ENCODE assay signal across 9 mouse cellular contexts in genomic region chr2:116068461-116068860, GRCm38 (mm10). TPM values are rescaled to one million over a fixed set of nuclear protein-coding genes. Genes with fewer than 3 reads are reported as not detected.
DNase-seq lines count a peak whose midpoint lies in the region; ATAC-seq and TF ChIP-seq lines count a peak whose summit lies in the region.
"Had no signal": no experiment of that assay in that cellular context is flagged by ENCODE, and none has a peak within 500 bp of the region (broad histone marks: within the 10 kb centered on the region; RNA-seq: fewer than 3 reads in every experiment).

No protein-coding gene starts in this region.

- H3K9ac ChIP-seq in lung, embryonic 15.5 days, result peak overlapping the region; percentile 41; the same call in 1 of the 2 replicates
- H3K9ac ChIP-seq in forebrain, embryonic 14.5 days (ENCODE audit: low read length), result peak overlapping the region; percentile 99
- no peak overlapping the region for H3K9ac ChIP-seq in limb, embryonic 14.5 days (ENCODE audit: low read depth, low read length, severe bottlenecking)
- peak overlapping the region; percentile 48; the same call in 1 of the 2 replicates for H3K9ac ChIP-seq in stomach, embryonic 15.5 days

- peaks cover 34% of the 10 kb centered on the region for H3K27me3 ChIP-seq in lung, embryonic 15.5 days
- H3K27me3 ChIP-seq in forebrain, embryonic 14.5 days (replicated peaks; ENCODE audit: control insufficient read depth, insufficient read depth, low read length), result no peaks in the 10 kb centered on the region
- H3K27me3 ChIP-seq in limb, embryonic 14.5 days (ENCODE audit: control insufficient read depth, insufficient read depth, low read length), result peaks cover 81% of the 10 kb centered on the region
- H3K27me3 ChIP-seq in stomach, embryonic 15.5 days (replicated peaks), result no peaks in the 10 kb centered on the region

- DNase-seq in lung, adult 2 months, result no peak
- peak; percentile 42 for DNase-seq in forebrain, embryonic 14.5 days (ENCODE audit: low spot score)
- DNase-seq in limb, embryonic 14.5 days (ENCODE audit: low spot score), result no peak
- no peak for DNase-seq in spleen, adult 18-20 months
- no peak for DNase-seq in ovary, postnatal 14 days (ENCODE audit: low spot score)
- DNase-seq: cerebellum, postnatal 36 days; thymus, postnatal 4 days had no signal

- no peak for TF ChIP-seq POLR2A in lung, adult 2 months (IDR thresholded peaks at IDR 0.05; ENCODE audit: borderline replicate concordance, extremely low read depth, low read depth, low read length)
- TF ChIP-seq POLR2A in limb, embryonic 14.5 days (IDR thresholded peaks at IDR 0.05; ENCODE audit: borderline replicate concordance, extremely low read depth, insufficient read depth, insufficient read length), result no peak

- no peaks in the 10 kb centered on the region for H3K36me3 ChIP-seq in lung, embryonic 15.5 days
- H3K36me3 ChIP-seq in forebrain, embryonic 14.5 days (ENCODE audit: control insufficient read depth, insufficient read depth, low read length), result no peaks in the 10 kb centered on the region
- no peaks in the 10 kb centered on the region for H3K36me3 ChIP-seq in limb, embryonic 14.5 days (ENCODE audit: control insufficient read depth, insufficient read depth, low read length)
- H3K36me3 ChIP-seq in stomach, embryonic 15.5 days, result no peaks in the 10 kb centered on the region

- H3K4me3 ChIP-seq in lung, embryonic 15.5 days, result peak overlapping the region; percentile 67
- H3K4me3 ChIP-seq in lung, adult 2 months (replicated peaks; ENCODE audit: extremely low read depth, low read depth, low read length), result no peak overlapping the region
- peak overlapping the region; percentile 70 for H3K4me3 ChIP-seq in forebrain, embryonic 14.5 days (ENCODE audit: low read depth, low read length)
- peak overlapping the region; percentile 42 for H3K4me3 ChIP-seq in limb, embryonic 14.5 days (replicated peaks; ENCODE audit: low read length)
- H3K4me3 ChIP-seq in stomach, embryonic 15.5 days (replicated peaks), result peak overlapping the region; percentile 69

- H3K4me1 ChIP-seq in lung, embryonic 15.5 days, result peaks cover 13% of the 10 kb centered on the region
- H3K4me1 ChIP-seq in lung, adult 2 months (ENCODE audit: control insufficient read depth, insufficient read depth, low read length), result no peaks in the 10 kb centered on the region
- H3K4me1 ChIP-seq in forebrain, embryonic 14.5 days (ENCODE audit: control insufficient read depth, insufficient read depth, low read length), result peaks cover 3% of the 10 kb centered on the region; the same call in 1 of the 2 replicates
- H3K4me1 ChIP-seq in limb, embryonic 14.5 days (ENCODE audit: control insufficient read depth, insufficient read depth, low read length), result peaks cover 9% of the 10 kb centered on the region; the same call in 1 of the 2 replicates
- H3K4me1 ChIP-seq in stomach, embryonic 15.5 days, result no peaks in the 10 kb centered on the region

- H3K9me3 ChIP-seq in lung, embryonic 15.5 days, result no peaks in the 10 kb centered on the region
- no peaks in the 10 kb centered on the region for H3K9me3 ChIP-seq in forebrain, embryonic 14.5 days (replicated peaks; ENCODE audit: control insufficient read depth, low read length)
- no peaks in the 10 kb centered on the region for H3K9me3 ChIP-seq in limb, embryonic 14.5 days (ENCODE audit: control insufficient read depth, low read length)
- H3K9me3 ChIP-seq in stomach, embryonic 15.5 days, result no peaks in the 10 kb centered on the region

- ATAC-seq in lung, embryonic 15.5 days (ENCODE audit: borderline replicate concordance, extremely low read depth, low FRiP score, low TSS enrichment), result no peak
- no peak for ATAC-seq in forebrain, embryonic 14.5 days
- ATAC-seq in limb, embryonic 14.5 days (ENCODE audit: low FRiP score, low read depth), result no peak
- no peak for ATAC-seq in stomach, embryonic 15.5 days (ENCODE audit: insufficient read depth, low FRiP score, low read depth)

- H3K4me2 ChIP-seq in lung, embryonic 15.5 days, result peak overlapping the region; percentile 79
- H3K4me2 ChIP-seq in forebrain, embryonic 14.5 days (ENCODE audit: low read length), result peak overlapping the region; percentile 81
- H3K4me2 ChIP-seq in limb, embryonic 14.5 days (replicated peaks; ENCODE audit: low read depth, low read length, severe bottlenecking), result peak overlapping the region; percentile 81; the same call in 1 of the 2 replicates
- peak overlapping the region; percentile 71 for H3K4me2 ChIP-seq in stomach, embryonic 15.5 days

- no peak for TF ChIP-seq CTCF in lung, adult 2 months (IDR thresholded peaks at IDR 0.05; ENCODE audit: insufficient read depth, low read length)

- H3K27ac ChIP-seq in lung, embryonic 15.5 days, result no peak overlapping the region
- peak overlapping the region; percentile 99 for H3K27ac ChIP-seq in forebrain, embryonic 14.5 days (ENCODE audit: low read depth, low read length)
- H3K27ac ChIP-seq in limb, embryonic 14.5 days (replicated peaks; ENCODE audit: low read depth, low read length), result no peak overlapping the region
- peak overlapping the region; percentile 99 for H3K27ac ChIP-seq in stomach, embryonic 15.5 days

- WGBS in lung, embryonic 15.5 days, result 18% methylated on average over 11 of the region's 11 CpGs
- WGBS in lung, adult 2 months, result 27% methylated on average over 11 of the region's 11 CpGs
- under 1% methylated on average over 11 of the region's 11 CpGs for WGBS in forebrain, embryonic 14.5 days
- 8% methylated on average over 11 of the region's 11 CpGs for WGBS in limb, embryonic 14.5 days
- WGBS in stomach, embryonic 15.5 days, result 10% methylated on average over 11 of the region's 11 CpGs

RNA-seq across cellular contexts. Expression of gene Meis2, which starts 2.8 kb away (rescaled TPM):
- polyA plus RNA-seq in lung, embryonic 15.5 days (2015; fragmentation: Nextera tagmentation; extraction: Ambion mirVana), result 24.4 and 25.8 TPM in 2 replicates
- polyA plus RNA-seq in lung, adult 2 months (2012; rRNA removed), result 15.6 and 22.6 TPM in 2 replicates
- 99.1 and 114 TPM in 2 replicates for polyA plus RNA-seq in forebrain, embryonic 14.5 days (2014; fragmentation: Nextera tagmentation; extraction: Ambion mirVana)
- polyA plus RNA-seq in limb, embryonic 14.5 days (2012; rRNA removed), result 16.2 and 26.2 TPM in 2 replicates
- polyA plus RNA-seq in limb, embryonic 14.5 days (2014; fragmentation: Nextera tagmentation; extraction: Ambion mirVana), result 17.3 and 17.9 TPM in 2 replicates
- polyA plus RNA-seq in stomach, embryonic 15.5 days (2015; fragmentation: Nextera tagmentation; extraction: Ambion mirVana), result 53.0 and 57.8 TPM in 2 replicates

Comparison
In these comparisons a context has a peak if more than half of its experiments do, and no peak if none do; other contexts are left out.
1. H3K27ac ChIP-seq: peak in forebrain, embryonic 14.5 days (single experiment) and stomach, embryonic 15.5 days (single experiment); none in lung, embryonic 15.5 days (single experiment) and limb, embryonic 14.5 days (single experiment).
2. Peak in every context shown above with its lines, with median percentiles within 50 percentile points of each other: H3K4me2 ChIP-seq.